In genomic region chr6:5255291-5255690, GRCm38 (mm10) we compare ENCODE assay signal across 8 mouse cellular contexts. TPM values are rescaled to one million over a fixed set of nuclear protein-coding genes. Genes with fewer than 3 reads are reported as not detected.
A peak's percentile ranks its signal among the peaks of the same experiment; 100 is the strongest.
DNase-seq lines count a peak whose midpoint lies in the region; ATAC-seq and TF ChIP-seq lines count a peak whose summit lies in the region.

No protein-coding gene starts in this region.

- no peak for ATAC-seq in lung, postnatal 0 days
- ATAC-seq in hindbrain, embryonic 15.5 days (ENCODE audit: low FRiP score, low read depth) = no peak
- ATAC-seq in neural tube, embryonic 15.5 days (ENCODE audit: low FRiP score) = no peak

- peak overlapping the region; percentile 31 for H3K4me3 ChIP-seq in lung, postnatal 0 days (ENCODE audit: low read depth, low read length)
- no peak overlapping the region; the same call in 1 of the 2 replicates for H3K4me3 ChIP-seq in hindbrain, embryonic 15.5 days
- H3K4me3 ChIP-seq in neural tube, embryonic 15.5 days (replicated peaks) = 0 out of 2 replicates have a peak overlapping the region, but pooled peaks have one; percentile 30

- 24% methylated on average over 6 of the region's 6 CpGs for WGBS in lung, postnatal 0 days
- WGBS in hindbrain, embryonic 15.5 days = 67% methylated on average over 6 of the region's 6 CpGs
- WGBS in neural tube, embryonic 15.5 days = 66% methylated on average over 6 of the region's 6 CpGs

- H3K9ac ChIP-seq in lung, postnatal 0 days (replicated peaks; ENCODE audit: low read depth) = no peak overlapping the region
- H3K9ac ChIP-seq in hindbrain, embryonic 15.5 days = no peak overlapping the region
- no peak overlapping the region for H3K9ac ChIP-seq in neural tube, embryonic 15.5 days (replicated peaks)

- peak; percentile 20 for DNase-seq in adrenal gland, postnatal 10 days
- no peak for DNase-seq in adrenal gland, postnatal 25 days
- no peak for DNase-seq in lung, postnatal 0 days (ENCODE audit: low spot score)
- no peak for DNase-seq in lung, adult 18-20 months
- DNase-seq in spleen, postnatal 14 days (ENCODE audit: low spot score in 2 of 2) = no peak
- no peak for DNase-seq in cerebellum, adult 11-12 months

- peak overlapping the region; percentile 65 for H3K4me2 ChIP-seq in lung, postnatal 0 days (replicated peaks; ENCODE audit: low read depth, low read length)
- H3K4me2 ChIP-seq in hindbrain, embryonic 15.5 days = peak overlapping the region; percentile 46
- peak overlapping the region; percentile 47 for H3K4me2 ChIP-seq in neural tube, embryonic 15.5 days

- no peak for TF ChIP-seq CTCF in lung, postnatal 0 days (IDR thresholded peaks at IDR 0.05)

- H3K27ac ChIP-seq in lung, postnatal 0 days (ENCODE audit: low read length) = no peak overlapping the region
- H3K27ac ChIP-seq in hindbrain, embryonic 15.5 days (replicated peaks) = no peak overlapping the region
- no peak overlapping the region for H3K27ac ChIP-seq in neural tube, embryonic 15.5 days (replicated peaks)

- H3K9me3 ChIP-seq in lung, postnatal 0 days (ENCODE audit: low read length) = no peaks in the 10 kb centered on the region
- no peaks in the 10 kb centered on the region for H3K9me3 ChIP-seq in hindbrain, embryonic 15.5 days
- no peaks in the 10 kb centered on the region for H3K9me3 ChIP-seq in neural tube, embryonic 15.5 days (replicated peaks)

- no peaks in the 10 kb centered on the region for H3K27me3 ChIP-seq in lung, postnatal 0 days (replicated peaks; ENCODE audit: insufficient read depth, low read length)
- H3K27me3 ChIP-seq in hindbrain, embryonic 15.5 days = no peaks in the 10 kb centered on the region
- H3K27me3 ChIP-seq in neural tube, embryonic 15.5 days (replicated peaks) = no peaks in the 10 kb centered on the region

- H3K4me1 ChIP-seq in lung, postnatal 0 days (ENCODE audit: insufficient read depth, low read depth, low read length) = no peaks in the 10 kb centered on the region
- H3K4me1 ChIP-seq in hindbrain, embryonic 15.5 days (replicated peaks) = no peaks in the 10 kb centered on the region
- H3K4me1 ChIP-seq in neural tube, embryonic 15.5 days = peaks cover 3% of the 10 kb centered on the region; the same call in 1 of the 2 replicates

- no peaks in the 10 kb centered on the region for H3K36me3 ChIP-seq in lung, postnatal 0 days (ENCODE audit: insufficient read depth, low read length)
- H3K36me3 ChIP-seq in hindbrain, embryonic 15.5 days = no peaks in the 10 kb centered on the region
- no peaks in the 10 kb centered on the region for H3K36me3 ChIP-seq in neural tube, embryonic 15.5 days

- TF ChIP-seq EP300 in lung, postnatal 0 days (IDR thresholded peaks at IDR 0.05) = no peak

RNA-seq across cellular contexts. Expression of gene Pon3, which starts 0.8 kb away (rescaled TPM):
- total RNA-seq in adrenal gland, postnatal 10 days (2021) = 10 to 100 TPM; 90.8 to 93.3 TPM
- total RNA-seq in adrenal gland, postnatal 25 days (2021) = 168 and 180 TPM in 2 replicates
- polyA plus RNA-seq in lung, postnatal 0 days (2015; fragmentation: Nextera tagmentation; extraction: Ambion mirVana) = 143 and 168 TPM in 2 replicates
- polyA plus RNA-seq in hindbrain, embryonic 15.5 days (2015; fragmentation: Nextera tagmentation; extraction: Ambion mirVana) = 4.8 and 5.2 TPM in 2 replicates
- polyA plus RNA-seq in neural tube, embryonic 15.5 days (2015; fragmentation: Nextera tagmentation; extraction: Ambion mirVana) = 3.4 and 5.7 TPM in 2 replicates

RNA-seq across cellular contexts. Expression of gene Pon2, which starts 43.0 kb away (rescaled TPM):
- 10 to 100 TPM; 25.4 to 28.6 TPM for total RNA-seq in adrenal gland, postnatal 10 days (2021)
- total RNA-seq in adrenal gland, postnatal 25 days (2021) = 36.2 and 47.6 TPM in 2 replicates
- 88.4 and 98.7 TPM in 2 replicates for polyA plus RNA-seq in lung, postnatal 0 days (2015; fragmentation: Nextera tagmentation; extraction: Ambion mirVana)
- 33.9 and 34.4 TPM in 2 replicates for polyA plus RNA-seq in hindbrain, embryonic 15.5 days (2015; fragmentation: Nextera tagmentation; extraction: Ambion mirVana)
- 32.3 and 39.8 TPM in 2 replicates for polyA plus RNA-seq in neural tube, embryonic 15.5 days (2015; fragmentation: Nextera tagmentation; extraction: Ambion mirVana)

Comparison
In these comparisons a context has a peak if more than half of its experiments do, and no peak if none do; other contexts are left out.
1. RNA of gene Pon3, which starts 0.8 kb away (polyA plus RNA-seq): 143 to 168 TPM in lung, postnatal 0 days; 4.8 to 5.2 TPM in hindbrain, embryonic 15.5 days and 3.4 to 5.7 TPM in neural tube, embryonic 15.5 days; every median in the first group is over 10 times any median in the second.
2. Peak in every context shown above with its lines, with median percentiles within 50 percentile points of each other: H3K4me2 ChIP-seq.